Mouse (Mus musculus) hindbrain, embryonic 12.5 days (tissue): ENCODE measurements at regions not wholly inside any gene's neighbourhood (a gene's known extent, or its start where the extent isn't known, plus 50 kb on each side); places are given as distances from the start of the nearest gene placed in this dataset.

ENCODE experiments used
- ATAC-seq: fragments of 200-750 bp; cut with Nextera tagmentation; 2 replicates; pipeline ENCODE4 v1.8.0; 2017; ENCODE audit warnings: moderate TSS enrichment; ENCODE audit not compliant: low FRiP score
- H3K27ac ChIP-seq: fragments of 300-500 bp; sonication (generic); 2 replicates; pipeline ENCODE4 v1.5.1; 2016; ENCODE audit warnings: mild to moderate bottlenecking
- H3K27me3 ChIP-seq: fragments of 300-500 bp; sonication (generic); 2 replicates; pipeline ENCODE4 v1.6.1; 2016; ENCODE audit warnings: mild to moderate bottlenecking
- H3K36me3 ChIP-seq: fragments of 300-500 bp; sonication (generic); 2 replicates; pipeline ENCODE4 v1.6.1; 2016; ENCODE audit warnings: mild to moderate bottlenecking
- H3K4me1 ChIP-seq: fragments of 300-500 bp; sonication (generic); 2 replicates; pipeline ENCODE4 v1.6.1; 2016
- H3K4me2 ChIP-seq: fragments of 300-500 bp; sonication (generic); replicated peaks from 2 replicates; pipeline ENCODE4 v1.6.1; 2016; ENCODE audit warnings: mild to moderate bottlenecking
- H3K4me3 ChIP-seq: fragments of 300-500 bp; sonication (generic); 2 replicates; pipeline ENCODE4 v1.5.1; 2016; ENCODE audit warnings: mild to moderate bottlenecking
- H3K9ac ChIP-seq: fragments of 300-500 bp; sonication (generic); 2 replicates; pipeline ENCODE4 v1.6.1; 2016; ENCODE audit warnings: mild to moderate bottlenecking, moderate library complexity
- H3K9me3 ChIP-seq: fragments of 300-500 bp; sonication (generic); replicated peaks from 2 replicates; pipeline ENCODE4 v1.6.1; 2016; ENCODE audit warnings: mild to moderate bottlenecking
- WGBS: fragments of 180-500 bp; shearing (Covaris S2); methylation state at CpG from one replicate; pipeline ENCODE4 v1.1.7; 2016; 5-methylcytosine and 5-hydroxymethylcytosine counted together

- WGBS, result 9% methylated on average over 10 of the region's 10 CpGs
- peak overlapping the region; percentile 35; the same call in 1 of the 2 replicates for H3K27ac ChIP-seq
- peaks cover 16% of the 10 kb centered on the region for H3K27me3 ChIP-seq
- H3K4me1 ChIP-seq, result peaks cover 16% of the 10 kb centered on the region
- ATAC-seq, result peak; percentile 86
- no peaks in the 10 kb centered on the region for H3K36me3 ChIP-seq
- H3K4me3 ChIP-seq, result no peak overlapping the region
- H3K9ac ChIP-seq, result no peak overlapping the region
- H3K4me2 ChIP-seq, result no peak overlapping the region
- no peaks in the 10 kb centered on the region for H3K9me3 ChIP-seq
Measured at GRCm38 (mm10) chr10:60985109-60985576, 104.0 kb upstream of the Pcbd1 start.

GRCm38 (mm10) chr10:60981770-60982169 is 107.4 kb upstream of the Pcbd1 start:
- WGBS, result 29% methylated on average over 6 of the region's 6 CpGs
- H3K27ac ChIP-seq, result no peak overlapping the region
- peak; percentile 41 for ATAC-seq

GRCm38 (mm10) chr10:60973615-60974014 is 115.5 kb upstream of the Pcbd1 start:
- Histone ChIP-seq H3K27me3 (peaks cover 18% of the 10 kb centered on the region), H3K9ac (no peak overlapping the region), H3K27ac (no peak overlapping the region), H3K4me3 (no peak overlapping the region), H3K9me3 (peaks cover 5% of the 10 kb centered on the region; the same call in 1 of the 2 replicates), H3K4me1 (no peaks in the 10 kb centered on the region), H3K36me3 (no peaks in the 10 kb centered on the region), H3K4me2 (no peak overlapping the region)
- ATAC-seq, result no peak
- 19% methylated on average over 2 of the region's 2 CpGs for WGBS

More at GRCm38 (mm10) chr10:60981770-60982169, 107.4 kb upstream of the Pcbd1 start:
- Histone ChIP-seq H3K4me1 (peaks cover 23% of the 10 kb centered on the region), H3K27me3 (peaks cover 44% of the 10 kb centered on the region), H3K4me2 (no peak overlapping the region), H3K36me3 (no peaks in the 10 kb centered on the region), H3K9ac (no peak overlapping the region), H3K9me3 (no peaks in the 10 kb centered on the region), H3K4me3 (no peak overlapping the region)

GRCm38 (mm10) chr10:60964843-60965242 is 124.3 kb upstream of the Pcbd1 start:
- H3K9ac ChIP-seq, result no peak overlapping the region
- H3K9me3 ChIP-seq, result no peaks in the 10 kb centered on the region
- ATAC-seq, result no peak
- H3K36me3 ChIP-seq, result no peaks in the 10 kb centered on the region
- H3K4me2 ChIP-seq, result no peak overlapping the region
- H3K27ac ChIP-seq, result no peak overlapping the region
- H3K4me1 ChIP-seq, result peaks cover 4% of the 10 kb centered on the region; the same call in 1 of the 2 replicates
- WGBS, result 61% methylated on average over 10 of the region's 10 CpGs
- no peak overlapping the region for H3K4me3 ChIP-seq
- H3K27me3 ChIP-seq, result peaks cover 16% of the 10 kb centered on the region; the same call in 1 of the 2 replicates

- Histone ChIP-seq H3K4me2 (no peak overlapping the region), H3K27me3 (peaks cover 15% of the 10 kb centered on the region), H3K4me3 (no peak overlapping the region), H3K36me3 (no peaks in the 10 kb centered on the region), H3K9ac (no peak overlapping the region), H3K9me3 (no peaks in the 10 kb centered on the region), H3K27ac (no peak overlapping the region), H3K4me1 (peaks cover 12% of the 10 kb centered on the region)
- WGBS, result 38% methylated on average over 17 of the region's 17 CpGs
- no peak for ATAC-seq
Measured at GRCm38 (mm10) chr10:60957820-60958233, 126.4 kb upstream of the Unc5b start.

- Histone ChIP-seq H3K27me3 (peaks cover 12% of the 10 kb centered on the region), H3K36me3 (no peaks in the 10 kb centered on the region), H3K9me3 (no peaks in the 10 kb centered on the region), H3K4me1 (peaks cover 18% of the 10 kb centered on the region), H3K4me2 (no peak overlapping the region), H3K9ac (no peak overlapping the region), H3K27ac (peak overlapping the region; percentile 48; the same call in 1 of the 2 replicates), H3K4me3 (no peak overlapping the region)
- WGBS, result 41% methylated on average over 9 of the region's 9 CpGs
- ATAC-seq, result peak; percentile 74
Measured at GRCm38 (mm10) chr10:60955467-60955866, 124.1 kb upstream of the Unc5b start.

GRCm38 (mm10) chr10:60952495-60952894 is 121.1 kb upstream of the Unc5b start:
- peaks cover 21% of the 10 kb centered on the region for H3K4me1 ChIP-seq
- H3K4me2 ChIP-seq, result no peak overlapping the region
- no peak overlapping the region for H3K9ac ChIP-seq
- H3K27ac ChIP-seq, result no peak overlapping the region
- H3K27me3 ChIP-seq, result peaks cover 3% of the 10 kb centered on the region
- ATAC-seq, result no peak
- no peak overlapping the region for H3K4me3 ChIP-seq
- no peaks in the 10 kb centered on the region for H3K9me3 ChIP-seq
- 9% methylated on average over 7 of the region's 7 CpGs for WGBS
- H3K36me3 ChIP-seq, result no peaks in the 10 kb centered on the region

GRCm38 (mm10) chr10:60948983-60949677 is 117.7 kb upstream of the Unc5b start:
- Histone ChIP-seq H3K27ac (no peak overlapping the region), H3K36me3 (no peaks in the 10 kb centered on the region), H3K9ac (no peak overlapping the region), H3K4me2 (no peak overlapping the region), H3K4me3 (no peak overlapping the region), H3K4me1 (peaks cover 15% of the 10 kb centered on the region), H3K9me3 (no peaks in the 10 kb centered on the region), H3K27me3 (peaks cover 12% of the 10 kb centered on the region)
- 41% methylated on average over 7 of the region's 7 CpGs for WGBS
- ATAC-seq, result no peak

GRCm38 (mm10) chr10:60943074-60943473 is 111.7 kb upstream of the Unc5b start:
- no peaks in the 10 kb centered on the region for H3K36me3 ChIP-seq
- H3K27me3 ChIP-seq, result peaks cover 22% of the 10 kb centered on the region
- no peaks in the 10 kb centered on the region for H3K4me1 ChIP-seq
- no peak overlapping the region for H3K9ac ChIP-seq
- ATAC-seq, result no peak
- no peak overlapping the region for H3K4me2 ChIP-seq
- WGBS, result 81% methylated on average over 6 of the region's 6 CpGs
- H3K27ac ChIP-seq, result no peak overlapping the region
- H3K4me3 ChIP-seq, result no peak overlapping the region
- H3K9me3 ChIP-seq, result no peaks in the 10 kb centered on the region

GRCm38 (mm10) chr10:60938749-60939148 is 107.4 kb upstream of the Unc5b start:
- no peak overlapping the region for H3K4me2 ChIP-seq
- no peak overlapping the region for H3K9ac ChIP-seq
- no peaks in the 10 kb centered on the region for H3K36me3 ChIP-seq
- peaks cover 30% of the 10 kb centered on the region for H3K4me1 ChIP-seq
- no peak for ATAC-seq
- H3K27ac ChIP-seq, result no peak overlapping the region
- no peaks in the 10 kb centered on the region for H3K9me3 ChIP-seq
- peaks cover 40% of the 10 kb centered on the region for H3K27me3 ChIP-seq
- 86% methylated on average over 10 of the region's 10 CpGs for WGBS
- no peak overlapping the region for H3K4me3 ChIP-seq

- Histone ChIP-seq H3K9me3 (no peaks in the 10 kb centered on the region), H3K27me3 (peaks cover 44% of the 10 kb centered on the region), H3K4me3 (no peak overlapping the region), H3K4me2 (no peak overlapping the region), H3K4me1 (peaks cover 34% of the 10 kb centered on the region), H3K36me3 (no peaks in the 10 kb centered on the region), H3K9ac (0 out of 2 replicates have a peak overlapping the region, but pooled peaks have one; percentile 18), H3K27ac (no peak overlapping the region)
- WGBS, result 45% methylated on average over 7 of the region's 7 CpGs
- peak; percentile 23; the same call in 1 of the 2 replicates for ATAC-seq
Measured at GRCm38 (mm10) chr10:60937517-60937866, 106.1 kb upstream of the Unc5b start.

GRCm38 (mm10) chr10:60936659-60937516 is 105.5 kb upstream of the Unc5b start:
- H3K9me3 ChIP-seq, result no peaks in the 10 kb centered on the region
- no peak overlapping the region for H3K9ac ChIP-seq
- no peak overlapping the region; the same call in 1 of the 2 replicates for H3K27ac ChIP-seq
- peaks cover 45% of the 10 kb centered on the region for H3K27me3 ChIP-seq
- H3K36me3 ChIP-seq, result no peaks in the 10 kb centered on the region
- H3K4me1 ChIP-seq, result peaks cover 34% of the 10 kb centered on the region
- no peak overlapping the region for H3K4me2 ChIP-seq
- no peak overlapping the region for H3K4me3 ChIP-seq
- ATAC-seq, result peak; percentile 66; the same call in 1 of the 2 replicates
- WGBS, result 19% methylated on average over 13 of the region's 13 CpGs
